Mouse (Mus musculus): ENCODE data around the gene Hoxd4.

Hoxd4 gene

GRCm38 (mm10) chr2:74678891-74679595, 32.7 kb upstream of the Hoxd4 start, which contains the start of gene Hoxd11:
TSS of gene Hoxd11 (plus strand) at chr2:74679557.
- in situ Hi-C loops (cut with MboI, MseI) = no loop called here

DNA sequence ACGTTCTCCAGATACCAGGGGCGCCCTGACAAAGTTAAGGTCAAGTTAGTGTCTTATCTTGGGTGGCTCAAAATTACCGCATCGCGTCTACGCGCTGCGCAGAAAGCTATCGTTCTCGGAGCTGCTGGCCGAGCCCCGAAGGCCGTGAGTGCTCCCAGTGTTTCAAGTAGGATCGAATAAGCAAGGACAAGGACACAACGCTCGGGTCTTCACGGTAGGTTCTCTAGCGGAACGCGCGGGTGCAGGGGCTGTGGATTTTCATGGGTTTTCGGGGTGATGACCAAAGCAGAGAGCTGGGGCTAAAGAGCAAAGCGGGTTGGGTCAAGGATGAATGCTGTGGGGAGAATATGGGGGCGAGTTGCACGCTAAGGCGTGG, 32.1 kb upstream of the Hoxd4 start:
- in situ Hi-C loops (cut with MboI, MseI) = no loop called here

DNA sequence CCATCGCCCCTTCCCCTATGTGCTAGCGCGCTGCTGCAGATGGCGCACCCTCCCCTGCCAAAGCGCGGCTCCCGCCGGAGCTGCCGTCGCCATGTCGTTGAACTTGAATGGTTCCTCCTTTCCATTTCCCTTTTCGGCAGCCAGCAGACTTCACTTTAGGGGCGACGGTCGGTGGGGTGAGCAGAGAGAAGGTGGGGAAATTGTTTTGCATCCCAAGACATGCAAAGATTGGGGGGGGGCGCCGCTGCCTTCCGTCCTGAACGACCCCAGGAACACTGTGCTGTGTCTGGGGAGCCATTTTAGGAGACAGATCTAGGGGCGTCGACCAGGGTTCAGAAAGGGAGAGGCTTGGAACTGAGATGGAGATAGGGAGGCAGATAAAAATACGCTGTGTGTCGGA, 31.7 kb upstream of the Hoxd4 start:
- in situ Hi-C loops (cut with MboI, MseI) = loop anchor here (10.0 kb wide), 1 partner anchor 1095 kb away; the partner anchor contains the start of gene Chrna1

GRCm38 (mm10) chr2:74680561-74681398, 30.9 kb upstream of the Hoxd4 start:
- in situ Hi-C loops (cut with MboI, MseI) = loop anchor here (10.0 kb wide), 1 partner anchor 1096 kb away; the partner anchor contains the start of gene Chrna1

DNA sequence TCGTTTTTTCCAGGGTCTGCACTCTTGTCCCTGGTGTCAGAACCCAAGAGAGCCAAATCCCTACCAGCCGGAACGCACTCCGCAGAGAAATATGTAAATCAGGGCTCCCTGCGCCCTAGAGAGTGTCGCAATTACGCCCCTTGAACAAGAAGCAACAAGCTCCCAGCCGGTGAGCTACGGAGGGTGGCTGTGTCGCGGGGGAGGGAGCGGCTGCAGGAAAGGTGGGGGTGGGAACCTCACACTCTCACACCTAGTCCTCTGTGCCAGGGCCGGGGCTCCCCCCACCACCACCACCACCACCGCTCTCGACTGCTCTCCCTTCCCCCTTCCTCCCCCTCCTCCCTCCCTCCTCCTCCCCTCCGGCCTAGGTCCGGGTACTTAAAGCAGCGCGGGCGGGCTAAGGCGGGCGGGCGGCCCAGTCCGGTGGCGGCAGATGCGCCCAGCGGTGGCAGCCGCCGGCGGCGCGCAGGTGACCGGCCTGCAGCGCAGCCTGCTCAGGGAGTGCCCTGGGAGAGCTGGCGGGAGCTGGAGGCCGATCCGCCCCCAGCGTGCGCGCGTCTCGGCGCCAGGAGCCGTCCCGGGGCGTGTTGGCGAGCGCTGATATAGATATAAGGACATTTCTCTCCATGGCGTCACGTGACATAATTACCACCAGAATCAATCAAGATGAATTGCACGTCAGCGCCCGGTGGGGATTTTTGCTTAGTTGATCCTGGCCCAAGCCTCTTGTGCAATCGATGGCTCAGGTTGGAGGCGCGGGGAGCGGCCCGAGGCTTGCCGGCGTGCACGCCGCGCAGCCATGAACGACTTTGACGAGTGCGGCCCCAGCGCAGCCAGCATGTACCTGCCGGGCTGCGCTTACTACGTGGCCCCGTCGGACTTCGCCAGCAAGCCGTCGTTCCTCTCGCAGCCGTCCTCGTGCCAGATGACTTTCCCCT, 29.9 kb upstream of the Hoxd4 start:
- in situ Hi-C loops (cut with MboI, MseI) = loop anchor here (10.0 kb wide), 1 partner anchor 1097 kb away; the partner anchor contains the start of gene Chrna1

DNA sequence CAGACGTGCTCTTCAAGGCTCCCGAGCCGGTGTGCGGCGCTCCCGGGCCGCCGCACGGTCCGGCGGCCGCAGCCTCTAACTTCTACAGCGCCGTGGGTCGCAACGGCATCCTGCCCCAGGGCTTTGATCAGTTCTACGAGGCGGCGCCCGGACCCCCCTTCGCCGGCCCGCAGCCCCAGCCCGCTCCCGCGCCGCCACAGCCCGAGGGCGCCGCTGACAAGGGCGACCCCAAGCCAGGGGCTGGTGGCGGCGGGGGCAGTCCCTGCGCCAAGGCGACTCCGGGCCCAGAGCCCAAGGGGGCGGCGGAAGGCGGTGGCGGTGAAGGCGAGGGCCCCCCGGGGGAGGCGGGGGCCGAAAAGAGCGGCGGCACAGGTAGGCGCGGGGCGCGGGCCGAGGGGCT, 28.9 kb upstream of the Hoxd4 start:
- in situ Hi-C loops (cut with MboI, MseI) = loop anchor here (10.0 kb wide), 1 partner anchor 1098 kb away; the partner anchor contains the start of gene Chrna1

GRCm38 (mm10) chr2:74683471-74683951, 28.2 kb upstream of the Hoxd4 start:
- in situ Hi-C loops (cut with MboI, MseI) = loop anchor here (10.0 kb wide), 1 partner anchor 1099 kb away; the partner anchor contains the start of gene Chrna1

- in situ Hi-C loops (cut with MboI, MseI) = loop anchor here (10.0 kb wide), 1 partner anchor 1099 kb away; the partner anchor contains the start of gene Chrna1
Measured at GRCm38 (mm10) chr2:74684106-74684505, 27.6 kb upstream of the Hoxd4 start.

GRCm38 (mm10) chr2:74685059-74685603, 26.6 kb upstream of the Hoxd4 start:
- in situ Hi-C loops (cut with MboI, MseI) = loop anchor here (10.0 kb wide), 1 partner anchor 1100 kb away; the partner anchor contains the start of gene Chrna1

GRCm38 (mm10) chr2:74686301-74686987, 25.3 kb upstream of the Hoxd4 start:
- in situ Hi-C loops (cut with MboI, MseI) = loop anchor here (10.0 kb wide), 1 partner anchor 1102 kb away; the partner anchor contains the start of gene Chrna1

DNA sequence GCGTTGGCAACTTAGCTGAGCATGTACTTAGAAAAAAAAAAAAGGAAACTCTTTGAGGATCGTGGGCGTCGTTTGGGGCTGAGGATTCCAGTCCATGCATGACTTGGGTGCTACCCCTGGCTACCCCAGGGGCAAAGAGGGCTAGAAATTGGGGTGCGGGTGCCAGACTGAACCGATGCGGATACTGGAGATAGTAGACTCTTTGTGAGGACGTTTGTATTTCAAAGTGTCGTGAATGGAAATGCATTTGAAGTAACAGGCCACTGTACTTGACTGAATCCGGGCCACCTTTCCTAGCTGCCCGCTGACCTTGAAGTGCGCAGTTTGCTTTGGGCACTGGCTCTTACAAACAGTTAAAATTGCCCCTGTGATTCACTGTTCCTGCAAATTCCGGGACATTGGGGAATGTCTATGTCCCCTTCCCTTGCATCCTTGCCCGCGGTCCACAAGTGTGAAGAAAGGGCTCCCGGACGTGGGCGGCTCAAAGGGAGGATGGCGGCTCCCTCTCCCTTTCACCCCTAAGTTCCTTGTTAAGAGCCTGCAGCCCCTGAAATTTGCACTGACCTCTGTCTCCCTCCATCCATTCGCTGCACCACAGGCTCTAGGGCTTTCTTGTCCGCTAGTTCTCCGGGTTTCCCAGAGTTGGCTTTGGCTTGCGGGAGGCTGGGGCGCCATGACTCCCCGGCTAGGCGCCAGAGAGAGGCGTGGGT, 24.6 kb upstream of the Hoxd4 start:
- in situ Hi-C loops (cut with MboI, MseI) = loop anchor here (10.0 kb wide), 1 partner anchor 1102 kb away; the partner anchor contains the start of gene Chrna1

DNA sequence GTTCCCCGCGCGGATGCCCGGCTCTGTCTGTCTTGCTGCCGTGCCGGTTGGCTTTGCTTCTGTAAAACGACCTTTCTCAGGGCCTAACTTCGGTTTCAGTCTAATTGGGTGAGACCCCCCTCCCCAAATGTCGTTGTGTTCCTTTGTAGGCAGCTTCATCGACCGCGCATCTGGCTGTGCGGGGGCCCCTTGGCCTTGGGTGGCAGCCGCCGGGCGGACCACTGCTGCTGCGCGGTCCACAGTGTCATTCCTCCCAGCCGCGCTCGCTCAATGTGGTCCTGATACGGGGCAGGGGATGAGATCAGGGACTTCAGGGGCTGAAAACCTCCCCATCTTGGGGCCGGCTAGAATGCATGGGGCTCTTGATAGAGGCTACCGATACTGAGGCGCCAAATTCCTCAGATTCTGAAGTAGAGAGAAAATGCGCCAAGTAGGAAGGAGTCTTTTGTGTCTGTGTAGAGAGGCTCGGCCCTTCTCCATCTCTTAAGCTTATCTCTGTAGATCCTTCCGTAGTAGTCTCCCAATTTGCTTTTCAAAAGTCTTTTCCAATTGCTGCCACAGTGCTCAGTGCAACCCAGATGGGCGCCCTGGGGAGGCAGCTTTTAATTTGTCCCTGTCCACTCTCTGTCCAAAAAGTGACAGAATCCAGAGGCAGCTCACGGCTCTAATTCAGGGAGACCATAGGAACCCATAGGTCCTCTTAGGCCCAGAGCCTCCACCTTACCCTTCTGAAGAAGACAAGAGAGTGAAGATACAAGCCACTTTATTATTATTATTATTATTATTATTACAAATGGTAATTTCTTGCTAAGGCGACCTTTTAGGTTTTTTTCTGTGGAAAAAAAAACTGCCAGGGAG, 23.8 kb upstream of the Hoxd4 start:
- in situ Hi-C loops (cut with MboI, MseI) = loop anchor here (10.0 kb wide), 1 partner anchor 1103 kb away; the partner anchor contains the start of gene Chrna1

DNA sequence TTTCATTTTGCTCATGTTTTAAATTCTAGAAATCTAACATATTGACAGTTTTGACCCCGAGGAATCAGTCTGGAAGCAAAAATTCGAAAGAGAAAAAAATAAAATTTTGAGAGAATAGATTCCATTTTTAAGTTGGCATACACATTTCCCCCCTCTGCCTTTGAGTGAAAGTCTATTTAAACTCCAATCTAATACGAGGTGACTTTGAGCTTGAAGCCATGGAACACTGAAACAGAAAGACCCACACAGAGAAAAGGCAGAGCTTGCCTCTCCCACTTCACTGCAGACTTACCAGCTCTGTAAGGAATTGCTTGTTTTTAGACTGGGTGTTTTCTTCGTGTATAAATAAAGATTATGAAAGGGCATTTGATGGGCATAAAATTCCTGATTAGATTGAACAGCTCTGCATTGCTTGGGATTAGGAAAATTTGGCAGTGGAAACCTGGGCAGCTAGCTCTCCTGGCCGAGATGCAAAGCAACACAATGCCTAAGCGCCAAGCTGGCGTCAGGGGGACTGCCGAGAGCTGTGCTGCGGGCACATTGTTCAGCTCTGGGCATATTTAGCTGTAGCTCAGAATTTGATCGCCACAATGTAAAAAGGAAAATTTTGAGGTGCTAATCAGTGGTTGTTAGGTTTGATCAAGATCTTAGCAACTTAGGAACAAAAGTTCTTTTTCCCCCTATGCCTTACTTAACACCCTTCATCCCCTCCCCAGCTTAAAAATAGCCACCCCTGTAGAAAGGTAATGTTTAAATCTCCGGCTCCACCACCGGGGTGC, 22.7 kb upstream of the Hoxd4 start:
- in situ Hi-C loops (cut with MboI, MseI) = loop anchor here (10.0 kb wide), 1 partner anchor 1104 kb away; the partner anchor contains the start of gene Chrna1

DNA sequence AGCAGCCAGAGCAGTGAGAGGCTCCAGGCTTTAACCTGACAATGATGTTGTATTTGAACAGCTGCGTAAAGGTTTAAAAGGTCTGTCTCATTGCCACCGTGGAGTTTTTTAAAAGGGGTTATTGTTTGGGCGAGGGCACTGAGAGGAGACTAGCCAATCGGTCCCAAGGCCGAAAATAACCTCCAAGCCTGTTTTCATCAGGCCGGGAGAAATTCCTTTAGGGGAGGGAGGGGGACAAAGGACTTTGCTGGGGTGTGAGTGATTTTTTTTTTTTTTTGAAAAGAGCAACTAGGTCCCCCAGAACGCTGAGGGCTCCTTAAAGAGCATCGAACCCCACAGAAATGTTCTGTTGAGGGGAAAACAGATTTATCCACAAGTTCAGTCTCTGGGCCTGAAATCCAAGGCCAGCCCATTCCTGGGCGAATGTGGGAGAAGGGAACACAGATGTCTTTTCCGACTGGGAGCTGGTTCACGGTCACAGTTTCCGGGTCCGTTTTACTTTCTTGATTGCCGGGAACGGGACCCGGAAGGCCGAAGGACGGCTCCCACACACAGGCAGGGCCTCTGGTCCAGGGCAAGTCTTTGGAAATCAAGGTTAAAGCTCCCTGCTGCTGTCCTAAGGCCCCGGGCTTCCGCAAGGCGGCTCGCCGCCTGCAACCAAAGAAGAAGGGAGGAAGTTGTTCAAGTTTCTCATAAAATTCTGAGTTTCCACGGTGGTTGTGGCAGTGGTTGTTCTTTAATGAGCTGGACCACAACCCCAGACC, 22.0 kb upstream of the Hoxd4 start:
- in situ Hi-C loops (cut with MboI, MseI) = loop anchor here (5.0 to 10.0 kb wide), 3 partner anchors 48 to 1105 kb away; partner anchors contain the start of gene Chrna1

DNA sequence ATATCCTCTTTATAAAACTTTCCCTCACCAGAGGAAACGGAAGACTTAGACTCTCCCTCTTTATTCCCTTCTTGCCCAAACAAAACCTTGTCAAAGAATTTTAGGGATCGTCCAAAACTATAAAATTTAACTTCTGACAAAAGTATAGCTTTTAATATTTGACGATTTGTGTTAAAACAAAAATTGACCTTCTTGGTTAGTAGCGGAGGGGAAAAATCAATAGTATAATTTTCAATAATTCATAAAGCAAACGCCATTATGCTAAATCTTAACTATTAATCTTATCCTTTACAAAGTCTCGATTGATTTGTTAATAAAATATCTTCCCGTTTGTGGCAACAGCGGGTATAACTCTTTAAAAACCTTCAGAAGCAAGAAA, 21.4 kb upstream of the Hoxd4 start:
- in situ Hi-C loops (cut with MboI, MseI) = loop anchor here (5.0 to 10.0 kb wide), 2 partner anchors 47 to 904 kb away; no protein-coding TSS in a partner anchor
